Mouse (Mus musculus) hematopoietic multipotent progenitor cell, adult 10-12 weeks (in vitro differentiated cells): ENCODE data around the gene Cyp20a1. TPM values are rescaled to one million over a fixed set of nuclear protein-coding genes. Genes with fewer than 3 reads are reported as not detected.

Source experiments
- polyA plus RNA-seq: library from polyadenylated mRNA; stranded (reverse); fragments of >175 nt; gene quantifications from 2 replicates; pipeline ENCODE4 v1.2.3, GENCODE M21; 2012; ENCODE audit warnings: low replicate concordance

Gene Cyp20a1
- polyA plus RNA-seq = 5.8 and 6.9 TPM in 2 replicates

DNA sequence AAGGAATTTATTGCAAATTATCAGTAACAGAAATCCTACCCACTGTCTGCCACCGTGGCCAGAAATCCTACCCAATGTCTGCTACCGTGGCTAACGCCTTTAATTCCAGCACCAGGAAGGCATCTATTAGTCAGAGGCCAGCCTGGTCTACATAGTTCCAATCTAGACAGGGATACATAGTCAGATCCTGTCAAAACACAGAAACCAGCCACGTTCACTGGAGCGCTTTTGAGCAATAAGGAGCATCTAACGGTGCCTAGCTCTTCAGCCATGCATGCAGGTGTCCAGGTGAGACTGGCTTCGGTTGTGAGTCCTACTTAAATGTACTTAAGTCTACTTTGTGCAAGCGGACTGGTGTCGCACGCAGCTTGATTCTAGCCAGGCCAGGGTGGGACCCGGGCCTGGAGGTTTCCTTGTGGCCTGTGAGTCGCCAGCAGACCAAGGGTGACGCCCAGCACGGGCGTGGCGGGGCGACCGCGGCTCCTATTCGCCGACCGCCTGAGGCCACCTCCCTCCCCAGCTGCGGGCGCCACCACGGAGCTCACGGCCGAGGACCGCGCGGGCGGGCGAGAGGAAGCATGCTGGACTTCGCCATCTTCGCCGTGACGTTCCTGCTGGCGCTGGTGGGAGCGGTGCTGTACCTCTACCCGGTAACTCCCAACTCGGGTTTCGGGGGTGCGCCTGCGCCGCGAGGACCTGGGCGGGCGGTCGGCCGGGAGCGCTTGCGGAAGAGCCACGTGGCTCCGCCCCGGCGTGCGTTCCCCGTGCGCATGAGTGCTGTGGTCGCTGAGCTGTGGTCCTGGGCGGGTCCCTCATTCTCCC, at the start of gene Cyp20a1:
Cyp20a1 (plus strand) TSS at position 516 of the 822 bp plus-strand sequence.

DNA sequence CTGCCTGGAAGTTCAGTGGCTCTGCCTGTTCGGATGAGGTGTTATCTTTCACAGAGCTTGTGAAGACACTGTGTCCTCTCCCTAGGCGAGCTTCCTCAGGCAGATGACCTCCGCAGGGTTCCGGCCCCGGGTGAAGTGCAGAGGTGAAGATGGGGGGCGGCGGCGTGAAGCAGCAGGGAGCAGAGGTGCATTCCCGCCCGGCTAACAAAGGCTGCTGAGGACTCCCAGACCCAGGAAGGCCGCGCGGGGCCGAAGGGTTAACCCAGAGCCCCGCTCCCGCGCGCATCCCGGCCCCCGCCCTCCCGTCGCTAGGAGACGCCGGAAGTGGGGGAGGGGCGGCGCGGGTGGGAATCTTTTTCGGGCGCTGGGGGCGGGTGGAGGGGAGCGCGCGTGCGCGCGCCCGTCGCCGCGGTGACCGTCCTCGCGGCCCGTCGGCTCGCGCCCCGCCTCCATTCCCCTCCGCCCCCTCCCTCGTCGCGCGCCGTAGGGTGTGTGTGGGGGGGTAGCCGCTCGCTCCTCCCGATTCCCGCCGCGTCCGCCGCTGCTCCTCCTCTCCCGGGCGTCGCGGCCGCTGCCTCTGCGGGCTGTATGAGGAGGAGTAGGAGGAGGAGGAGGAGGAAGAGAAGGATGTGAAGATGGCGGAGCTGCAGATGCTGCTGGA, 66.2 kb downstream of the Cyp20a1 start, which contains the start of gene Abi2:
Abi2 (plus strand) TSS at position 452 of the 661 bp plus-strand sequence.

Other genes with a start within 250 kb of the Cyp20a1 start
- 0.30 and 0.80 TPM in 2 replicates for gene Carf, start 245.1 kb upstream of the Cyp20a1 start, polyA plus RNA-seq
- 0.52 and 1.0 TPM in 2 replicates for gene Wdr12, start 244.7 kb upstream of the Cyp20a1 start, polyA plus RNA-seq
- 0.26 and 0.53 TPM in 2 replicates for gene Nbeal1, start 162.7 kb upstream of the Cyp20a1 start, polyA plus RNA-seq
- gene Abi2, start 66.3 kb downstream of the Cyp20a1 start, polyA plus RNA-seq = 2.2 and 4.7 TPM in 2 replicates
- gene Raph1, start 223.8 kb downstream of the Cyp20a1 start, polyA plus RNA-seq = 0.97 and 1.4 TPM in 2 replicates